Mouse (Mus musculus) midbrain, embryonic 11.5 days (tissue): ENCODE results near the gene Pikfyve. TPM values are rescaled to one million over a fixed set of nuclear protein-coding genes. Genes with fewer than 3 reads are reported as not detected.
"Not testable (repeated sequence)": the region's sequence is repeated elsewhere in the genome, so short reads cannot be mapped to it uniquely, and the experiment has no call there.

ENCODE experiments used
- ATAC-seq: fragments of 200-750 bp; cut with Nextera tagmentation; 2 replicates; pipeline ENCODE4 v1.8.0; 2017; ENCODE audit warnings: moderate TSS enrichment, moderate library complexity; ENCODE audit not compliant: low FRiP score
- DNase-seq: peaks from one replicate; pipeline ENCODE4 v3.0.0; 2015; ENCODE audit warnings: low spot score; ENCODE audit errors: missing footprints
- H3K27ac ChIP-seq: fragments of 300-500 bp; sonication (generic); 2 replicates; pipeline ENCODE4 v1.5.1; 2014; ENCODE audit warnings: low read depth, low read length
- H3K27me3 ChIP-seq: fragments of 300-500 bp; sonication (generic); 2 replicates; pipeline ENCODE4 v1.6.1; 2014; ENCODE audit warnings: mild to moderate bottlenecking, low read length, moderate library complexity, mixed read lengths; ENCODE audit not compliant: control insufficient read depth, insufficient read depth
- H3K36me3 ChIP-seq: fragments of 300-500 bp; sonication (generic); 2 replicates; pipeline ENCODE4 v1.6.1; 2014; ENCODE audit warnings: mild to moderate bottlenecking, low read length, moderate library complexity, mixed read lengths; ENCODE audit not compliant: control insufficient read depth, insufficient read depth
- H3K4me1 ChIP-seq: fragments of 300-500 bp; sonication (generic); 2 replicates; pipeline ENCODE4 v1.6.1; 2014; ENCODE audit warnings: low read length; ENCODE audit not compliant: control insufficient read depth, insufficient read depth
- H3K4me2 ChIP-seq: fragments of 300-500 bp; sonication (generic); 2 replicates; pipeline ENCODE4 v1.6.1; 2014; ENCODE audit warnings: mild to moderate bottlenecking, moderate library complexity
- H3K4me3 ChIP-seq: fragments of 300-500 bp; sonication (generic); 2 replicates; pipeline ENCODE4 v1.5.1; 2014; ENCODE audit warnings: low read depth, low read length
- H3K9ac ChIP-seq: fragments of 300-500 bp; sonication (generic); 2 replicates; pipeline ENCODE4 v1.6.1; 2014; ENCODE audit warnings: low read length
- H3K9me3 ChIP-seq: fragments of 300-500 bp; sonication (generic); 2 replicates; pipeline ENCODE4 v1.6.1; 2016; ENCODE audit warnings: low read length; ENCODE audit not compliant: control insufficient read depth
- WGBS: fragments of 180-500 bp; shearing (Covaris S2); extraction: QIAGEN DNeasy Blood & Tissue Kit; methylation state at CpG from one replicate; pipeline ENCODE4 v1.1.7; 2014; 5-methylcytosine and 5-hydroxymethylcytosine counted together
- polyA plus RNA-seq: library from polyadenylated mRNA; unstranded; fragments of >200 nt; fragmentation: Nextera tagmentation; extraction: Ambion mirVana; gene quantifications from 2 replicates; pipeline ENCODE4 v1.2.1, GENCODE M21; 2014

Gene Pikfyve
- polyA plus RNA-seq, 1 experiment from 2014 or later = 17.1 TPM

- Histone ChIP-seq H3K36me3 (peaks cover 3% of the 10 kb centered on the region; the same call in 1 of the 2 replicates), H3K4me2 (no peak overlapping the region), H3K4me3 (no peak overlapping the region), H3K4me1 (no peaks in the 10 kb centered on the region), H3K9me3 (no peaks in the 10 kb centered on the region), H3K9ac (no peak overlapping the region), H3K27ac (no peak overlapping the region), H3K27me3 (no peaks in the 10 kb centered on the region)
- DNase-seq (no peak), ATAC-seq (no peak)
- WGBS = 78% methylated on average over 2 of the region's 2 CpGs
These were observed 11.9 kb downstream of the Pikfyve start for GRCm38 (mm10) chr1:65198425-65198824.

GRCm38 (mm10) chr1:65198861-65199260 is 12.4 kb downstream of the Pikfyve start:
- Histone ChIP-seq H3K27ac (no peak overlapping the region), H3K27me3 (no peaks in the 10 kb centered on the region), H3K9me3 (no peaks in the 10 kb centered on the region), H3K9ac (no peak overlapping the region), H3K4me3 (no peak overlapping the region), H3K4me2 (no peak overlapping the region), H3K36me3 (peaks cover 3% of the 10 kb centered on the region; the same call in 1 of the 2 replicates), H3K4me1 (no peaks in the 10 kb centered on the region)
- DNase-seq = no peak
- no peak for ATAC-seq
- 93% methylated on average over 2 of the region's 2 CpGs for WGBS

GRCm38 (mm10) chr1:65204299-65204698 is 17.8 kb downstream of the Pikfyve start:
- ATAC-seq (no peak), DNase-seq (no peak)
- Histone ChIP-seq H3K27ac (no peak overlapping the region), H3K4me2 (no peak overlapping the region), H3K27me3 (no peaks in the 10 kb centered on the region), H3K9ac (no peak overlapping the region), H3K4me1 (no peaks in the 10 kb centered on the region), H3K9me3 (no peaks in the 10 kb centered on the region), H3K36me3 (peaks cover 8% of the 10 kb centered on the region; the same call in 1 of the 2 replicates), H3K4me3 (no peak overlapping the region)
- WGBS = 83% methylated on average over 1 of the region's 1 CpGs

GRCm38 (mm10) chr1:65213214-65213613 is 26.7 kb downstream of the Pikfyve start:
- 15% methylated on average over 2 of the region's 2 CpGs for WGBS
- Histone ChIP-seq H3K9ac (no peak overlapping the region), H3K27ac (no peak overlapping the region), H3K4me3 (no peak overlapping the region), H3K36me3 (no peaks in the 10 kb centered on the region; the same call in 1 of the 2 replicates), H3K4me1 (no peaks in the 10 kb centered on the region), H3K9me3 (peaks cover 6% of the 10 kb centered on the region; the same call in 1 of the 2 replicates), H3K4me2 (no peak overlapping the region), H3K27me3 (no peaks in the 10 kb centered on the region)
- DNase-seq (no peak), ATAC-seq (no peak)

GRCm38 (mm10) chr1:65217567-65217966 is 31.1 kb downstream of the Pikfyve start:
- no peaks in the 10 kb centered on the region; the same call in 1 of the 2 replicates for H3K36me3 ChIP-seq

GRCm38 (mm10) chr1:65217972-65218371 is 31.5 kb downstream of the Pikfyve start:
- Histone ChIP-seq H3K9ac (no peak overlapping the region), H3K27me3 (no peaks in the 10 kb centered on the region), H3K36me3 (no peaks in the 10 kb centered on the region; the same call in 1 of the 2 replicates), H3K4me3 (no peak overlapping the region), H3K4me1 (no peaks in the 10 kb centered on the region), H3K9me3 (no peaks in the 10 kb centered on the region), H3K4me2 (no peak overlapping the region), H3K27ac (no peak overlapping the region)
- ATAC-seq = no peak
- WGBS = 98% methylated on average over 1 of the region's 1 CpGs
- DNase-seq = no peak

More at GRCm38 (mm10) chr1:65217567-65217966, 31.1 kb downstream of the Pikfyve start:
- Histone ChIP-seq H3K4me2 (no peak overlapping the region), H3K9ac (no peak overlapping the region), H3K4me3 (no peak overlapping the region), H3K9me3 (no peaks in the 10 kb centered on the region), H3K27me3 (no peaks in the 10 kb centered on the region), H3K4me1 (no peaks in the 10 kb centered on the region), H3K27ac (no peak overlapping the region)
- ATAC-seq = no peak
- DNase-seq = no peak
- 93% methylated on average over 2 of the region's 2 CpGs for WGBS

- WGBS = 94% methylated on average over 2 of the region's 2 CpGs
- H3K4me1 ChIP-seq = no peaks in the 10 kb centered on the region
- no peak for ATAC-seq
- peaks cover 4% of the 10 kb centered on the region for H3K36me3 ChIP-seq
- no peak for DNase-seq
- H3K27ac ChIP-seq = no peak overlapping the region
- no peak overlapping the region for H3K4me3 ChIP-seq
- no peak overlapping the region for H3K9ac ChIP-seq
- no peaks in the 10 kb centered on the region for H3K27me3 ChIP-seq
- H3K4me2 ChIP-seq = no peak overlapping the region
- no peaks in the 10 kb centered on the region for H3K9me3 ChIP-seq
These were observed 37.2 kb downstream of the Pikfyve start for GRCm38 (mm10) chr1:65223654-65224053.

GRCm38 (mm10) chr1:65227681-65228080 is 41.2 kb downstream of the Pikfyve start:
- no peak overlapping the region for H3K27ac ChIP-seq
- H3K36me3 ChIP-seq = peaks cover 4% of the 10 kb centered on the region
- H3K4me3 ChIP-seq = no peak overlapping the region
- H3K4me1 ChIP-seq = no peaks in the 10 kb centered on the region
- no peaks in the 10 kb centered on the region for H3K9me3 ChIP-seq
- no peak overlapping the region for H3K9ac ChIP-seq
- ATAC-seq (no peak), DNase-seq (no peak)
- H3K27me3 ChIP-seq = no peaks in the 10 kb centered on the region
- 94% methylated on average over 2 of the region's 2 CpGs for WGBS
- no peak overlapping the region for H3K4me2 ChIP-seq

GRCm38 (mm10) chr1:65229768-65230167 is 43.3 kb downstream of the Pikfyve start:
- H3K9me3 ChIP-seq, H3K4me2 ChIP-seq, H3K27me3 ChIP-seq, H3K27ac ChIP-seq, H3K4me3 ChIP-seq, DNase-seq, H3K9ac ChIP-seq, H3K4me1 ChIP-seq, H3K36me3 ChIP-seq, ATAC-seq: not testable (repeated sequence)
- 87% methylated on average over 3 of the region's 3 CpGs for WGBS
